Comparison of ENCODE assay signal across 23 mouse cellular contexts in genomic region chr3:124932655-124933054, GRCm38 (mm10).
"Had no signal": no experiment of that assay in that cellular context is flagged by ENCODE, and none has a peak within 500 bp of the region (broad histone marks: within the 10 kb centered on the region; RNA-seq: fewer than 3 reads in every experiment).

No protein-coding gene starts in this region.

- H3K9me3 ChIP-seq: limb, embryonic 10.5 days; limb, embryonic 12.5 days; limb, embryonic 13.5 days; limb, embryonic 15.5 days; liver, embryonic 12.5 days; liver, embryonic 13.5 days; liver, embryonic 15.5 days; lung, embryonic 15.5 days; megakaryocyte, embryonic 14.5 days; midbrain, embryonic 10.5 days; midbrain, embryonic 12.5 days; midbrain, embryonic 13.5 days; midbrain, embryonic 15.5 days; neural tube, embryonic 12.5 days had no signal

- H3K4me3 ChIP-seq: limb, embryonic 10.5 days; limb, embryonic 12.5 days; limb, embryonic 13.5 days; limb, embryonic 15.5 days; liver, embryonic 12.5 days; liver, embryonic 13.5 days; liver, embryonic 15.5 days; lung, embryonic 15.5 days; megakaryocyte, embryonic 14.5 days; midbrain, embryonic 10.5 days; midbrain, embryonic 12.5 days; midbrain, embryonic 13.5 days; midbrain, embryonic 15.5 days; myocyte; neural tube, embryonic 12.5 days had no signal

- H3K36me3 ChIP-seq: limb, embryonic 10.5 days; limb, embryonic 12.5 days; limb, embryonic 13.5 days; limb, embryonic 15.5 days; liver, embryonic 12.5 days; liver, embryonic 13.5 days; liver, embryonic 15.5 days; lung, embryonic 15.5 days; midbrain, embryonic 10.5 days; midbrain, embryonic 12.5 days; midbrain, embryonic 13.5 days; midbrain, embryonic 15.5 days; neural tube, embryonic 12.5 days had no signal

- ATAC-seq: liver, embryonic 12.5 days; liver, postnatal 0 days; lung, postnatal 0 days; midbrain, embryonic 13.5 days; midbrain, embryonic 15.5 days; midbrain, embryonic 16.5 days had no signal

- H3K27me3 ChIP-seq: limb, embryonic 12.5 days; limb, embryonic 13.5 days; limb, embryonic 15.5 days; liver, embryonic 12.5 days; liver, embryonic 13.5 days; liver, embryonic 15.5 days; lung, embryonic 15.5 days; megakaryocyte, embryonic 14.5 days; midbrain, embryonic 12.5 days; midbrain, embryonic 13.5 days; midbrain, embryonic 15.5 days; neural tube, embryonic 12.5 days had no signal

- H3K9ac ChIP-seq: limb, embryonic 12.5 days; limb, embryonic 13.5 days; limb, embryonic 15.5 days; liver, embryonic 12.5 days; liver, embryonic 13.5 days; liver, embryonic 14.5 days; liver, embryonic 15.5 days; liver, postnatal 0 days; lung, embryonic 14.5 days; lung, embryonic 15.5 days; midbrain, embryonic 12.5 days; midbrain, embryonic 13.5 days; midbrain, embryonic 15.5 days; neural tube, embryonic 12.5 days had no signal

- H3K4me2 ChIP-seq: limb, embryonic 12.5 days; limb, embryonic 13.5 days; limb, embryonic 15.5 days; liver, embryonic 11.5 days; liver, embryonic 12.5 days; liver, embryonic 13.5 days; liver, embryonic 15.5 days; lung, embryonic 14.5 days; lung, embryonic 15.5 days; midbrain, embryonic 11.5 days; midbrain, embryonic 12.5 days; midbrain, embryonic 13.5 days; midbrain, embryonic 15.5 days; neural tube, embryonic 12.5 days had no signal

- H3K27ac ChIP-seq: limb, embryonic 10.5 days; limb, embryonic 12.5 days; limb, embryonic 13.5 days; limb, embryonic 15.5 days; liver, embryonic 12.5 days; liver, embryonic 13.5 days; liver, embryonic 14.5 days; liver, embryonic 15.5 days; lung, embryonic 15.5 days; macrophage; midbrain, embryonic 10.5 days; midbrain, embryonic 12.5 days; midbrain, embryonic 13.5 days; midbrain, embryonic 15.5 days; neural tube, embryonic 12.5 days had no signal

- H3K4me1 ChIP-seq: limb, embryonic 12.5 days; limb, embryonic 15.5 days; liver, embryonic 12.5 days; liver, embryonic 13.5 days; liver, embryonic 15.5 days; lung, embryonic 15.5 days; megakaryocyte, embryonic 14.5 days; neural tube, embryonic 12.5 days had no signal
